Mouse (Mus musculus) forebrain, embryonic 15.5 days (tissue): Measurements from ENCODE around the gene D5Ertd579e. TPM values are rescaled to one million over a fixed set of nuclear protein-coding genes. Genes with fewer than 3 reads are reported as not detected.

Experiments
- ATAC-seq: fragments of 200-750 bp; cut with Nextera tagmentation; replicated peaks from 2 replicates; pipeline ENCODE4 v1.8.0; 2017; ENCODE audit warnings: mild to moderate bottlenecking, moderate TSS enrichment, moderate library complexity
- H3K27ac ChIP-seq: fragments of 300-500 bp; sonication (generic); replicated peaks from 2 replicates; pipeline ENCODE4 v1.5.1; 2015; ENCODE audit warnings: mild to moderate bottlenecking, inconsistent platforms
- H3K27me3 ChIP-seq: fragments of 300-500 bp; sonication (generic); 2 replicates; pipeline ENCODE4 v1.6.1; 2015; ENCODE audit warnings: inconsistent platforms
- H3K36me3 ChIP-seq: fragments of 300-500 bp; sonication (generic); 2 replicates; pipeline ENCODE4 v1.6.1; 2015; ENCODE audit warnings: mild to moderate bottlenecking, inconsistent platforms
- H3K4me1 ChIP-seq: fragments of 300-500 bp; sonication (generic); 2 replicates; pipeline ENCODE4 v1.6.1; 2015; ENCODE audit warnings: inconsistent platforms
- H3K4me2 ChIP-seq: fragments of 300-500 bp; sonication (generic); replicated peaks from 2 replicates; pipeline ENCODE4 v1.6.1; 2015; ENCODE audit warnings: mild to moderate bottlenecking, inconsistent platforms
- H3K4me3 ChIP-seq: fragments of 300-500 bp; sonication (generic); 2 replicates; pipeline ENCODE4 v1.5.1; 2015; ENCODE audit warnings: mild to moderate bottlenecking, inconsistent platforms
- H3K9ac ChIP-seq: fragments of 300-500 bp; sonication (generic); replicated peaks from 2 replicates; pipeline ENCODE4 v1.6.1; 2015; ENCODE audit warnings: mild to moderate bottlenecking, inconsistent platforms
- H3K9me3 ChIP-seq: fragments of 300-500 bp; sonication (generic); 2 replicates; pipeline ENCODE4 v1.6.1; 2016; ENCODE audit warnings: inconsistent platforms
- WGBS: fragments of 180-500 bp; shearing (Covaris S2); methylation state at CpG from one replicate; pipeline ENCODE4 v1.1.7; 2015; ENCODE audit warnings: mixed read lengths; 5-methylcytosine and 5-hydroxymethylcytosine counted together
- polyA plus RNA-seq: library from polyadenylated mRNA; unstranded; fragments of >200 nt; fragmentation: Nextera tagmentation; extraction: Ambion mirVana; gene quantifications from 2 replicates; pipeline ENCODE4 v1.2.1, GENCODE M21; 2015

D5Ertd579e gene
- polyA plus RNA-seq, 1 experiment from 2014 or later: 35.1 TPM

DNA sequence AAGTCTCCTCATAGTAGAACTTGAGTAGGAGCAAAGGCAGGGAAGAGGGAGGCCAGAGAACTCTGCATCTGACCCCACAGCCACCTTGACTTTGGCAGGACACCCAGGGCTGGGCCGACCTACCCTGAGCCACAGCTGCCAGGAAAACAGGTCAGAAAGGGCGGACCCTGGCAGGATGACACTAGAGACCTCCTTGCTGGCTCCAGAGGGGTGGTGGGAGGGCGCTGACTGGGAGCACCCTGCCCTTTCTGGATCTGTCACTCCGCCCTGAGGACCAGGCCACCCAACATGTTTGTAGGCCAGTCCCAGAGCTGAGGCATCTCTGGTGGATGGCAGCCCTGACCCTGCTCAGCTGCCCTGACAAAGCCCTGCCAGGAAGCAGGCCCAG, 33.3 kb upstream of the D5Ertd579e start:
- no peaks in the 10 kb centered on the region for H3K4me1 ChIP-seq
- 71% methylated on average over 4 of the region's 4 CpGs for WGBS
- H3K9me3 ChIP-seq: no peaks in the 10 kb centered on the region
- H3K36me3 ChIP-seq: no peaks in the 10 kb centered on the region
- H3K27ac ChIP-seq: no peak overlapping the region
- H3K9ac ChIP-seq: no peak overlapping the region
- no peak overlapping the region for H3K4me3 ChIP-seq
- no peak for ATAC-seq
- no peak overlapping the region for H3K4me2 ChIP-seq
- H3K27me3 ChIP-seq: no peaks in the 10 kb centered on the region

DNA sequence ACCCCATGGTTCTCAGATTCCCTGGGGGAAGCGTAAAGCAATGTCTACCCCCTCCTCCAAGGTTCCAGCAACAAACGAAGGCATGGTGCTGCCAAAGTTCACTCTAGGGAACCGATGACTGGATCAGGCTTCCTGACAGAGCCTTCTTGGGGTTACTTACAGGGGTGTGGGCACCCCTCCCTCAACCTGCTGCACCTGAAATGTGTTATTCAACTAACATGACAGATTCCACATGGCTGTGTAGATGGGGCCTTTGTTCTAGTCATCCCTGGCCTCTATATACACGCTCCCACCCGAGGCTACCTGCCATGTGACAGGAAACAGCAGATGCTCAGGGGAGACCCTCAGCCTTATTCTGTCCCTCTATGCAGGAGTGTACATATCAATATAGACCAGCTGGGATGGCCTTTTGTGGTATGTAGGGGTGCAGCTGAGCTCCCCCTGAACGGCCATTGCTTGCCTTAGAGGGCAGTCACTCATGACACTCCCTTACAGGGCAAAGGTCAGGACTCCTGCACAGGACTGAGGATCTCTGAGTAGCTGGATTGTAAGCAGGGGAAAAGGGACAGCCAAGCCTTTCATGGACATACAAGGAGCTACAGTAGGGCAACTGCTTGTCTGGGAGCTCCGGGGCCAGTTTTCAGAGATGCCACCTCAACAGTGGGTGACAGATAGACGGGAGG, 32.7 kb upstream of the D5Ertd579e start:
- H3K4me2 ChIP-seq: no peak overlapping the region
- H3K4me3 ChIP-seq: no peak overlapping the region
- H3K36me3 ChIP-seq: no peaks in the 10 kb centered on the region
- no peaks in the 10 kb centered on the region for H3K4me1 ChIP-seq
- H3K9ac ChIP-seq: no peak overlapping the region
- H3K9me3 ChIP-seq: no peaks in the 10 kb centered on the region
- no peak overlapping the region for H3K27ac ChIP-seq
- WGBS: 79% methylated on average over 8 of the region's 8 CpGs
- no peak for ATAC-seq
- H3K27me3 ChIP-seq: no peaks in the 10 kb centered on the region

DNA sequence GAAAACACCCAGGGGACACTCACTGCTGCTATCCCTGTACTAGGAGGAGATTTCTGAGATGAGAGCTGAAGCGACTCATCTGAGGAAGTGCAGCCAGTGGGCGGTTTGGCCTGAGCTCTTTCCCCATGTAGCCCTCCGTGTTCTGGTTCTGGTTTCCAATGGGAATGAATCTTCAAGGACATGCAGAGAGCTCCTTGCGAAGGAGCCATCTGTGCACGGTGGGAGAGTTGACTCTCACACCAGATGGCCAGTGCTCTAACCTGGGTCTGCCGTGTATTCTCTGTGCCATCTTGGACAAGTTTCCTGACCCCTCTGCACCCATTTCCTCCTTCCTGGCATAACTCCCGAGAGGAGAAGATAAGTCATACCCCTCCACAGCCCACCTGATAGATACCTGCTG, 32.0 kb upstream of the D5Ertd579e start:
- 76% methylated on average over 7 of the region's 7 CpGs for WGBS
- H3K4me3 ChIP-seq: no peak overlapping the region
- no peaks in the 10 kb centered on the region for H3K36me3 ChIP-seq
- no peaks in the 10 kb centered on the region for H3K9me3 ChIP-seq
- no peak overlapping the region for H3K27ac ChIP-seq
- ATAC-seq: no peak
- no peak overlapping the region for H3K9ac ChIP-seq
- H3K4me2 ChIP-seq: no peak overlapping the region
- no peaks in the 10 kb centered on the region for H3K4me1 ChIP-seq
- no peaks in the 10 kb centered on the region for H3K27me3 ChIP-seq

DNA sequence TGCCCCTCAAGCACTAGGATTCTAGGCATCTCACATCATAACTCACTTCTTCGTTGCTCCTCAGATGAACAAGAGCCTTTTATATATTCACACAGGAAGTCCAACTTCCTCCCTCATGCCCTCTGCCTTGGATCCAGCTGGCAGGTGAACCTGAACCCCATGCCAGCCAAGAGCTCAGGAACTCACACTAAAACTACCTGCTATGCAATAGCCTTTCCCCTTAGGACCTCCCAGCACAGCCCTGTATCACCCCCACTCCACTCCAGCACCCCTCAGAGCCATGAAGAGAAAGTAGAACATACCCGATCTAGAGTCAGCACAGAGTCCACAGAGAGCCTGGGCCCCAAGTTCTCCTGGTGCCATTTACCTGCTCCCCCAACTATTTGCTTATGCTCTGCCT, 31.3 kb upstream of the D5Ertd579e start:
- Histone ChIP-seq H3K4me2 (no peak overlapping the region), H3K27me3 (no peaks in the 10 kb centered on the region), H3K9me3 (no peaks in the 10 kb centered on the region), H3K4me3 (no peak overlapping the region), H3K36me3 (no peaks in the 10 kb centered on the region), H3K27ac (no peak overlapping the region), H3K4me1 (no peaks in the 10 kb centered on the region), H3K9ac (no peak overlapping the region)
- WGBS: 77% methylated on average over 2 of the region's 2 CpGs
- no peak for ATAC-seq

DNA sequence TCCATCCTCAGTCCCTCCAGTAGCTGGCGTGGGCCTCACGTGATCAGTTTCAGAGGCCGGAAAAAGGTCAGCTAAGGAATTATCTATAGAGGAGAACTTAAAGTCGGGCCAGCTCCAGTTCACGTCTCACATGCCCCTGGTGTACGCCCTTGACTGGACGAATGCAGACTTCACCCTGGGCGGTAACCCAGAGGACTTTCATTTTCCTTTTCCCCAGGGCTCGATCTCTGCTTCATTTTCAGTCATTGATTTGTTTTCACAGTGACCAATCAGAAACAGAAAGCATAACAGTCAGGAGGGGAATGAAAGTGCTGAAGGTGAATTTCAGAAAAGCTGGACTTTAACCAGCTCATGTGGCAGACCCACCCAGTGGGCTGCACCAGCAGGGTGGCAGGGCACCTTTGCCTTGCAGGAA, 30.6 kb upstream of the D5Ertd579e start:
- no peak overlapping the region for H3K4me3 ChIP-seq
- H3K9ac ChIP-seq: no peak overlapping the region
- 77% methylated on average over 9 of the region's 9 CpGs for WGBS
- H3K9me3 ChIP-seq: no peaks in the 10 kb centered on the region
- no peak for ATAC-seq
- H3K27ac ChIP-seq: no peak overlapping the region
- no peaks in the 10 kb centered on the region for H3K27me3 ChIP-seq
- no peaks in the 10 kb centered on the region for H3K36me3 ChIP-seq
- H3K4me1 ChIP-seq: no peaks in the 10 kb centered on the region
- no peak overlapping the region for H3K4me2 ChIP-seq

DNA sequence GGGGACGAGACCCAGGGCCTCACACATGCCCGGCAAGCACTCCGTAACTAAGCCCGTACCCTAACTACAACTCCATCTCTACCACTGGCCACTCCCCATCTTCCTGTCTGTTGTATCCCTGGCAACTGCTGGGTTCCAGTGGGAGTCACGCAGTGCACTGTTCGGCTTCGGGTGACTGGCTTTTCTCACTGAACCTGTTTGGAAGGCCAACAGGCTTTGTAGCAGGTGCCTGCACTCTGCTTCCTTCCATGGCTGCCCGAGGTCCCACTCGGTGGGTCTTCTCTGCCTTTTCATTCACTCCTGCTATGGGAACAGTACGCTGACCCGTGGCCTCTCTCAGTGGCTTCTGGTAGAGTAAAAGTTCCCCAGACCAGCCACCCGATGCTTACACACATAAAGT, 30.0 kb upstream of the D5Ertd579e start:
- no peak overlapping the region for H3K9ac ChIP-seq
- H3K4me2 ChIP-seq: no peak overlapping the region
- H3K27me3 ChIP-seq: no peaks in the 10 kb centered on the region
- no peaks in the 10 kb centered on the region for H3K9me3 ChIP-seq
- no peaks in the 10 kb centered on the region for H3K4me1 ChIP-seq
- no peak for ATAC-seq
- H3K27ac ChIP-seq: no peak overlapping the region
- WGBS: 71% methylated on average over 12 of the region's 12 CpGs
- H3K4me3 ChIP-seq: no peak overlapping the region
- no peaks in the 10 kb centered on the region for H3K36me3 ChIP-seq

DNA sequence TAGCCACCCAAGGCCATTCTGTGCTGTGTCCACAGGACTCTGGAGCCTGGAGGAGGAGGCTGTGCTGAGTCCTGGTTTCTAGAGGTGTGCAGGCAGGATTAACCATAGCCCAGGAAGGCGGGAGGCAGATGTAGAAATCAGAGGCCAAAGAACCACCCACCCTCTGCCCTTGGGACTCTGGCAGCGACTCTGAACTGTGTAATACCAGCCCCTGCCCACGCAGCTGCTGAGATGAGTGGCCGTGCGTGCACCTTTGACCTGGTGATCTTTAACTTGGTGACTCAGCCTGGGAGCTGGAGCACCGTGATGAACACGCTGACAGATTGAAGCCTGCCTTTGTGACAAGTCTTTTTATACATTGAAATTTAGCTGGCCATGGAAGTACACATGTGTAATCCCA, 28.4 kb upstream of the D5Ertd579e start:
- Histone ChIP-seq H3K4me2 (no peak overlapping the region), H3K9me3 (no peaks in the 10 kb centered on the region), H3K4me3 (no peak overlapping the region), H3K27ac (no peak overlapping the region), H3K36me3 (no peaks in the 10 kb centered on the region), H3K9ac (no peak overlapping the region), H3K27me3 (no peaks in the 10 kb centered on the region), H3K4me1 (no peaks in the 10 kb centered on the region)
- ATAC-seq: no peak
- 83% methylated on average over 7 of the region's 7 CpGs for WGBS

DNA sequence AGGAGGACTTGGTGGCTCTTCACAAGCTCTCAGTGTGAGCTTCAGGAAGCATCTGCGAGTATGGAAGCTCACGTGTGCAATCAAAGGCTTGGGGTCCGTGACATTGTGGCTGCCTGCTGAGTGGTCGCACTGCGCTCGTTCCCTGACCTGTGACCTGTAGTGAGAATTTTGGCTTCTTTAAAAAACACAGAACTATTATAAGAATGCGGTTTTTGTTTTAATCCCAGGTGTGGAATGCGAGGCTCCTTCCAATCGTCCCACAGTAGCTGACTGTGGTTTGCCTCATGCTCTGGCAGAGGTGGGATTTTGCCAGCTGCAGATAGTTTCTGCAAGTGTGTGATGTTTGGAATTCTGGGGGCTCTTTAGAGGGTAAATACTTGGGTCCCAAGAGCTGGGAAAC, 27.5 kb upstream of the D5Ertd579e start:
- Histone ChIP-seq H3K9ac (no peak overlapping the region), H3K4me1 (no peaks in the 10 kb centered on the region), H3K36me3 (no peaks in the 10 kb centered on the region), H3K4me3 (no peak overlapping the region), H3K27me3 (no peaks in the 10 kb centered on the region), H3K9me3 (no peaks in the 10 kb centered on the region), H3K4me2 (no peak overlapping the region), H3K27ac (no peak overlapping the region)
- WGBS: 74% methylated on average over 9 of the region's 9 CpGs
- no peak for ATAC-seq

DNA sequence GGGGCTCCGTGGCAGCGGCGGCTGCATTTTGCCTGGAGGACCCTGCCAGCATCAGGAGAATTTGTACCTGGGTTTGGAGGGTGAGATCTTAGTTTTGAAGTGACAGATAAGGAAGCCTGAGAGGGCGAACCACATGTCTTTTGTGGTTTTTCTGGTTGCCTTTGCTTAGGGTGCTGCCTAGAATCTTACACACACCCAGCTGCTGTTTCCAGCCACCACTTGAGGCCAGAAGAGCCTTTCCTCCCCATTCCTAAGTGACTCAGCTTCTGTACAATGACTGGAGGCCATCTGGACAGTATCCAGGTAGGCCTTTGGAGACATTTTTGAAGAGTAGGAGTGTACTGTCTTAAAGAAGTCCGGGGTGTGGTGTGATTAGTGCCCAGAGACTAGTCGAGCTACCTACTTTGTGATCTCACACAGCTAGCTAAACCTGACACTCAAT, 26.6 kb upstream of the D5Ertd579e start:
- H3K36me3 ChIP-seq: no peaks in the 10 kb centered on the region
- no peaks in the 10 kb centered on the region for H3K27me3 ChIP-seq
- WGBS: 87% methylated on average over 6 of the region's 6 CpGs
- H3K9ac ChIP-seq: no peak overlapping the region
- no peak for ATAC-seq
- no peak overlapping the region for H3K4me2 ChIP-seq
- H3K27ac ChIP-seq: no peak overlapping the region
- no peaks in the 10 kb centered on the region for H3K9me3 ChIP-seq
- H3K4me3 ChIP-seq: no peak overlapping the region
- no peaks in the 10 kb centered on the region for H3K4me1 ChIP-seq

DNA sequence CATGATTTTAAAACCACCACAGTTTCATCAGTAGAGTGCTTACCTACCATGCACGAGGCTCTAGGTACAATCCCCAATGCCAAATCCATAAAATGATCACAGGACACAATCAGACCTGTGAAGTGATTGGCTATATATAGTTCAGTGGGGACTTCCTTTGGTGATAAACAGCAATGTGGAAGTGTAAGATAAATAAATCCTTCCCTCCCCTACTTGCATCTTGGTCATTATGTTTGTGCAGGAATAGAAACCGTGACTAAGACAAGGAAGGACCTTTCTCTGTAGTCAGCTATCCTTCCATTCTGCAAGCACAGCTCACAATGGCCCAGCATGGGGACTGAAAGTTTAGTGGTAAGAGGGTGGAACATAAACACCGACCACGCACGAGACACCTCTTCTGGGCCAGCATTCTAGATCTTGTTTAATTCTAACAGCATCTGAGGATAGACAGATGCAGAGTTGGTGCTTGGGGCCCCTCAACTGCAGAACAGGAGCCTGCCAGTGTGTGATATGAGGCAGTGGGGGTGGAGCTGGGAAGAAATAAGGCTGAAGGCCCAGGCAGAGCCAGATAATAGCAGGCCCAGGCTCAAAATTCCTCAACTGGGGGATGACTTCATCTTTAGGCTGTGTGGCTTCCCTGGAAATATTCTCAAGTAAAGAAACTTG, 25.0 kb upstream of the D5Ertd579e start:
- no peak overlapping the region for H3K9ac ChIP-seq
- H3K27ac ChIP-seq: no peak overlapping the region
- no peak overlapping the region for H3K4me2 ChIP-seq
- no peaks in the 10 kb centered on the region for H3K36me3 ChIP-seq
- 77% methylated on average over 5 of the region's 5 CpGs for WGBS
- ATAC-seq: no peak
- H3K9me3 ChIP-seq: no peaks in the 10 kb centered on the region
- H3K4me3 ChIP-seq: no peak overlapping the region
- no peaks in the 10 kb centered on the region for H3K27me3 ChIP-seq
- no peaks in the 10 kb centered on the region for H3K4me1 ChIP-seq

DNA sequence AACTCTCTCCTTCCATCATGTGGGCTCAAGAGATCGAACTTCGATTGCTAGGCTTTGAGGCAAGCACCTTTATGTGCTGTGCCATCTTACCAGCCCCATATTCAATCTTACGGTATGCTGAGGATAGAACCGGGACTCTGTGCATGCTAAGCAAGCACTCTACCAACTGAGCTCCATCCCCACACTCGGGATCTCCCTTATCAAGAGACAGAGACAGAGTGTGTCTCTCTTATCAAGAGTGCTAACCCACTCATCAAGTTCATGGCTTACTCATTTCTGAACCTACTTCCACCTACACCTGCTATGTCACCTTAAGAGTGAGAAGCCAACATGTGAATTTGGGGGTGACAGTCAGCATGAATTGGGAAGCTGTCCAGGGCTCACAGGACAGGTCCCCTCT, 24.4 kb upstream of the D5Ertd579e start:
- Histone ChIP-seq H3K27ac (no peak overlapping the region), H3K36me3 (no peaks in the 10 kb centered on the region), H3K4me2 (no peak overlapping the region), H3K4me3 (no peak overlapping the region), H3K9ac (no peak overlapping the region), H3K27me3 (no peaks in the 10 kb centered on the region), H3K4me1 (no peaks in the 10 kb centered on the region), H3K9me3 (no peaks in the 10 kb centered on the region)
- no peak for ATAC-seq
- 86% methylated on average over 5 of the region's 5 CpGs for WGBS

DNA sequence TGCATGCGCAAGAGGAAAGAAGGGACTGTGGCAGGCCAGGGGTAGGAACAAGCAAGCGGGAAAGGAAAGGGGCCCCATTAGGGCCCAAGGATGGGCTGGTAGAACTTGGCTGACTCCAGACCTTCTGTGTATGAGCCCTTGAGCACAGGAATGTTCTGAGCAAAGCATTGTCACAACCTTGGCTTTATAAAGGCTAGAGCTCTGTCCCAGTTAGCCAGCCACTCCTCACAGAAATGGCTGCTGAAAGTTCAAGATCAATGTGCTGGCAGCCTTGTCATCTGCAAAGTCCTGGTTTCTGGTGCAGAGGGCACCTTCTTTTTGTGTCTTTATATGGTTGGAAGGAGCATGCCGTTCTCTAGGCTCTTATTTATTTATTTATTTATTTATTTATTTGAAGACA, 23.8 kb upstream of the D5Ertd579e start:
- H3K9ac ChIP-seq: no peak overlapping the region
- WGBS: 83% methylated on average over 3 of the region's 3 CpGs

DNA sequence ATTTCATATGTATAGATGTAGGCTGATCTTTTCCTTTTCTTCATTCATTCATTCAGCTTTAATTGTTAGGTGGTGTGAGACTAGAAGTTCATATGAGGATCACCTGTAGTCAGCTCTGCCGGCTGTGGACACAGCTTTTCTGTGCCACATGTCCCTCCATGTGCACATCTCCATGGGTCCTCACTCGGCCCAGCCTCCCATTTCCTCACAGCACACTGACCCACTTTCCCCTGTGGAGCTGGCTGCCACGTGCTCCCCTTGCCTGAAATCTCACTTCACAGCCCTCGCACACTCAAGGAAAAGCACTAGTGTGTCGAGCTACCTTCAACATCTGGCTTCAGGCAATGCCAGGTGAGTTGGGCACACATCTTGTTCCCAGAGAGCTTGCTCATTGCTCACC, 23.3 kb upstream of the D5Ertd579e start:
- no peaks in the 10 kb centered on the region for H3K9me3 ChIP-seq
- no peak overlapping the region for H3K27ac ChIP-seq
- ATAC-seq: no peak
- no peaks in the 10 kb centered on the region for H3K4me1 ChIP-seq
- H3K36me3 ChIP-seq: no peaks in the 10 kb centered on the region
- WGBS: 82% methylated on average over 5 of the region's 5 CpGs
- H3K27me3 ChIP-seq: no peaks in the 10 kb centered on the region
- H3K4me2 ChIP-seq: no peak overlapping the region
- no peak overlapping the region for H3K9ac ChIP-seq
- H3K4me3 ChIP-seq: no peak overlapping the region

More for the DNA sequence above, 23.8 kb upstream of the D5Ertd579e start:
- H3K36me3 ChIP-seq: no peaks in the 10 kb centered on the region
- H3K4me3 ChIP-seq: no peak overlapping the region
- no peaks in the 10 kb centered on the region for H3K9me3 ChIP-seq
- H3K27me3 ChIP-seq: no peaks in the 10 kb centered on the region
- H3K27ac ChIP-seq: no peak overlapping the region
- ATAC-seq: no peak
- H3K4me1 ChIP-seq: no peaks in the 10 kb centered on the region
- H3K4me2 ChIP-seq: no peak overlapping the region
